Mouse (Mus musculus) E14TG2a.4 (cell line): ENCODE results near the gene Nmnat2.

Experiments used
- CTCF ChIP-seq: conservative IDR thresholded peaks from 2 replicates; pipeline ENCODE4 v1.5.1; 2014; ENCODE audit warnings: low read length
- NANOG ChIP-seq: IDR thresholded peaks from 2 replicates; pipeline ENCODE4 v1.6.1; 2014; ENCODE audit warnings: borderline replicate concordance, low read length, mixed read lengths

DNA sequence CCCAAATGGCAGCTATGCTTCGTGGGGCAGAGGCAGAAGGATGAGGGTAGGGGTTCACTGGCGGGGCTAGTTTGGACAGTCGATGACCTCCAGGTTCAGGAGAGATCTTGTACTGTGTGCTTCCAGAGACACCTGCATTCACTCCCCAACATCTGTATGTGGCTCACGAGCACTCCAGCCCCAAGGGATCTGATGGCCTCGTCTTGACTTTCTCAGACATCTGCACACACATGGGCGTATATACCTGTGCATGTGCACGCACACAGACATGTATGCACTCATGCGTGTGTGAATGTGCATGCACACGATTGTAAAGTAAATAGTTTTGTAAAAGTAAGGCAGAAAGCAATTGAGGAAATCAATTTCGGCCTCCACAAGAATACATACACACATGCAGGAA, 117.9 kb downstream of the Nmnat2 start:
- TF ChIP-seq CTCF, result no peak
- TF ChIP-seq NANOG, result no peak
